Mouse (Mus musculus): ENCODE measurements around the gene Atp10b.

- TF ChIP-seq POLR2A (IDR thresholded peaks at IDR 0.05; ENCODE audit: control insufficient read depth, extremely low read depth, insufficient read depth, low read length, poor library complexity) (no peak), CTCF (IDR thresholded peaks at IDR 0.05; ENCODE audit: borderline replicate concordance, control insufficient read depth, extremely low read depth, insufficient read depth, low read length, poor library complexity) (no peak)
These were observed 5.5 kb upstream of the Atp10b start for GRCm38 (mm10) chr11:43144178-43144577.

Data from thymus, adult 2 months (tissue).